Mouse (Mus musculus) adrenal gland, postnatal 10 days (tissue): Measurements from ENCODE around the gene Negr1. TPM values are rescaled to one million over a fixed set of nuclear protein-coding genes. Genes with fewer than 3 reads are reported as not detected.
A peak's percentile ranks its signal among the peaks of the same experiment; 100 is the strongest.

ENCODE experiments used
- DNase-seq: peaks from one replicate; pipeline ENCODE4 v3.0.0; 2021; ENCODE audit warnings: mixed read lengths
- long read RNA-seq, 2 experiments: library from polyadenylated mRNA; stranded (forward); transcript quantifications; one replicate each; pipeline ENCODE4 v2.0.0; 2021
- total RNA-seq, 2 experiments: library from RNA; stranded (reverse); gene quantifications; 2 replicates each; pipeline ENCODE4 v1.2.3; 2021

Gene Negr1
- 1 to 10 TPM; 6.7 to 7.9 TPM for total RNA-seq
- long read RNA-seq, experiment 1, partial matches to known transcripts = 0 of 2 reads
- long read RNA-seq, experiment 1, other reads (novel, unspliced or antisense) = 2 of 2 reads
- long read RNA-seq, experiment 2, partial matches to known transcripts = 1 of 2 reads
- long read RNA-seq, experiment 2, other reads (novel, unspliced or antisense) = 1 of 2 reads

- peak; percentile 73 for DNase-seq
Measured at GRCm38 (mm10) chr3:156561524-156562423, at the start of gene Negr1. Gene Negr1 (plus strand): TSS chr3:156561794.

- no peak for DNase-seq
Measured at GRCm38 (mm10) chr3:156526461-156526933, 35.1 kb upstream of the Negr1 start.

- DNase-seq = no peak
Measured at GRCm38 (mm10) chr3:156527231-156527995, 34.2 kb upstream of the Negr1 start.

- no peak for DNase-seq
Measured at GRCm38 (mm10) chr3:156559441-156559825, 2.2 kb upstream of the Negr1 start.

- no peak for DNase-seq
Measured at GRCm38 (mm10) chr3:156559826-156560471, 1.6 kb upstream of the Negr1 start.

GRCm38 (mm10) chr3:156560766-156561165 is 828 bp upstream of the Negr1 start:
- peak; percentile 74 for DNase-seq

- peak; percentile 6 for DNase-seq
Measured at GRCm38 (mm10) chr3:156562424-156562785, 811 bp downstream of the Negr1 start.

- no peak for DNase-seq
Measured at GRCm38 (mm10) chr3:156562796-156563195, 1.2 kb downstream of the Negr1 start.

GRCm38 (mm10) chr3:156563353-156563752 is 1.8 kb downstream of the Negr1 start:
- no peak for DNase-seq

GRCm38 (mm10) chr3:156573465-156573864 is 11.9 kb downstream of the Negr1 start:
- no peak for DNase-seq

- DNase-seq = no peak
Measured at GRCm38 (mm10) chr3:156576292-156576691, 14.7 kb downstream of the Negr1 start.

- DNase-seq = no peak
Measured at GRCm38 (mm10) chr3:156590612-156591011, 29.0 kb downstream of the Negr1 start.

- no peak for DNase-seq
Measured at GRCm38 (mm10) chr3:156591125-156591524, 29.5 kb downstream of the Negr1 start.

- DNase-seq = no peak
Measured at GRCm38 (mm10) chr3:156606846-156607245, 45.3 kb downstream of the Negr1 start.

GRCm38 (mm10) chr3:156619921-156620320 is 58.3 kb downstream of the Negr1 start:
- no peak for DNase-seq

- no peak for DNase-seq
Measured at GRCm38 (mm10) chr3:156628594-156628993, 67.0 kb downstream of the Negr1 start.

GRCm38 (mm10) chr3:156632942-156633341 is 71.3 kb downstream of the Negr1 start:
- no peak for DNase-seq

GRCm38 (mm10) chr3:156639382-156639781 is 77.8 kb downstream of the Negr1 start:
- no peak for DNase-seq

GRCm38 (mm10) chr3:156643710-156644363 is 82.2 kb downstream of the Negr1 start:
- peak; percentile 48 for DNase-seq

- DNase-seq = no peak
Measured at GRCm38 (mm10) chr3:156648378-156648777, 86.8 kb downstream of the Negr1 start.

- no peak for DNase-seq
Measured at GRCm38 (mm10) chr3:156662553-156662952, 101.0 kb downstream of the Negr1 start.

GRCm38 (mm10) chr3:156672560-156672959 is 111.0 kb downstream of the Negr1 start:
- DNase-seq = no peak
